Mouse (Mus musculus) hindbrain, postnatal 0 days (tissue): ENCODE measurements at regions not wholly inside any gene's neighbourhood (a gene's known extent, or its start where the extent isn't known, plus 50 kb on each side); places are given as distances from the start of the nearest gene placed in this dataset.

Experiments used
- ATAC-seq: fragments of 200-750 bp; cut with Nextera tagmentation; 2 replicates; pipeline ENCODE4 v1.8.0; 2017; ENCODE audit warnings: mild to moderate bottlenecking, moderate TSS enrichment, moderate library complexity
- DNase-seq: peaks from one replicate; pipeline ENCODE4 v3.0.0-alpha.2; 2015; ENCODE audit warnings: low spot score
- H3K27ac ChIP-seq: fragments of 300-500 bp; sonication (generic); 2 replicates; pipeline ENCODE4 v1.5.1; 2014; ENCODE audit warnings: mild to moderate bottlenecking
- H3K27me3 ChIP-seq: fragments of 300-500 bp; sonication (generic); 2 replicates; pipeline ENCODE4 v1.6.1; 2014; ENCODE audit warnings: low read length, mixed read lengths; ENCODE audit not compliant: insufficient read depth
- H3K36me3 ChIP-seq: fragments of 300-500 bp; sonication (generic); 2 replicates; pipeline ENCODE4 v1.6.1; 2014; ENCODE audit warnings: low read length, mixed read lengths; ENCODE audit not compliant: insufficient read depth
- H3K4me1 ChIP-seq: fragments of 300-500 bp; sonication (generic); 2 replicates; pipeline ENCODE4 v1.6.1; 2014; ENCODE audit warnings: antibody characterized with exemption, low read length, mixed read lengths; ENCODE audit not compliant: insufficient read depth
- H3K4me2 ChIP-seq: fragments of 300-500 bp; sonication (generic); 2 replicates; pipeline ENCODE4 v1.6.1; 2014; ENCODE audit warnings: low read depth, mild to moderate bottlenecking, low read length, moderate library complexity, mixed read lengths
- H3K4me3 ChIP-seq: fragments of 300-500 bp; sonication (generic); 2 replicates; pipeline ENCODE4 v1.5.1; 2014; ENCODE audit warnings: low read length
- H3K9ac ChIP-seq: fragments of 300-500 bp; sonication (generic); replicated peaks from 2 replicates; pipeline ENCODE4 v1.6.1; 2014; ENCODE audit warnings: mild to moderate bottlenecking, low read length, moderate library complexity, mixed read lengths
- H3K9me3 ChIP-seq: fragments of 300-500 bp; sonication (generic); 2 replicates; pipeline ENCODE4 v1.6.1; 2016; ENCODE audit warnings: low read length, mixed read lengths
- CTCF ChIP-seq: IDR thresholded peaks from 2 replicates; pipeline ENCODE4 v1.5.1; 2016; ENCODE audit warnings: antibody characterized with exemption, control low read depth, low read depth
- WGBS: fragments of 180-500 bp; shearing (Covaris S2); extraction: QIAGEN DNeasy Blood & Tissue Kit; methylation state at CpG from one replicate; pipeline ENCODE4 v1.1.7; 2014; 5-methylcytosine and 5-hydroxymethylcytosine counted together

GRCm38 (mm10) chr4:9787795-9788365 lies 1086.4 kb upstream of the 2610301B20Rik start:
- DNase-seq (no peak), ATAC-seq (no peak)
- no peaks in the 10 kb centered on the region for H3K4me1 ChIP-seq
- H3K36me3 ChIP-seq, result no peaks in the 10 kb centered on the region
- 47% methylated on average over 5 of the region's 5 CpGs for WGBS
- H3K4me3 ChIP-seq, result no peak overlapping the region
- H3K27me3 ChIP-seq, result no peaks in the 10 kb centered on the region
- H3K9me3 ChIP-seq, result no peaks in the 10 kb centered on the region
- no peak for TF ChIP-seq CTCF
- H3K9ac ChIP-seq, result no peak overlapping the region
- no peak overlapping the region for H3K27ac ChIP-seq
- no peak overlapping the region for H3K4me2 ChIP-seq

- no peaks in the 10 kb centered on the region for H3K36me3 ChIP-seq
- TF ChIP-seq CTCF, result no peak
- ATAC-seq (no peak), DNase-seq (no peak)
- H3K9me3 ChIP-seq, result no peaks in the 10 kb centered on the region
- no peak overlapping the region for H3K9ac ChIP-seq
- no peak overlapping the region for H3K4me2 ChIP-seq
- no peak overlapping the region for H3K27ac ChIP-seq
- no peaks in the 10 kb centered on the region for H3K27me3 ChIP-seq
- H3K4me1 ChIP-seq, result no peaks in the 10 kb centered on the region
- no peak overlapping the region for H3K4me3 ChIP-seq
- WGBS, result 93% methylated on average over 8 of the region's 8 CpGs
Observed at GRCm38 (mm10) chr4:9790478-9790877, 1083.8 kb upstream of the 2610301B20Rik start.
